Mouse (Mus musculus): Measurements from ENCODE around the gene P4ha1. TPM values are rescaled to one million over a fixed set of nuclear protein-coding genes. Genes with fewer than 3 reads are reported as not detected.

Gene P4ha1
- polyA plus RNA-seq, 1 experiment, result 46.3 TPM

DNA sequence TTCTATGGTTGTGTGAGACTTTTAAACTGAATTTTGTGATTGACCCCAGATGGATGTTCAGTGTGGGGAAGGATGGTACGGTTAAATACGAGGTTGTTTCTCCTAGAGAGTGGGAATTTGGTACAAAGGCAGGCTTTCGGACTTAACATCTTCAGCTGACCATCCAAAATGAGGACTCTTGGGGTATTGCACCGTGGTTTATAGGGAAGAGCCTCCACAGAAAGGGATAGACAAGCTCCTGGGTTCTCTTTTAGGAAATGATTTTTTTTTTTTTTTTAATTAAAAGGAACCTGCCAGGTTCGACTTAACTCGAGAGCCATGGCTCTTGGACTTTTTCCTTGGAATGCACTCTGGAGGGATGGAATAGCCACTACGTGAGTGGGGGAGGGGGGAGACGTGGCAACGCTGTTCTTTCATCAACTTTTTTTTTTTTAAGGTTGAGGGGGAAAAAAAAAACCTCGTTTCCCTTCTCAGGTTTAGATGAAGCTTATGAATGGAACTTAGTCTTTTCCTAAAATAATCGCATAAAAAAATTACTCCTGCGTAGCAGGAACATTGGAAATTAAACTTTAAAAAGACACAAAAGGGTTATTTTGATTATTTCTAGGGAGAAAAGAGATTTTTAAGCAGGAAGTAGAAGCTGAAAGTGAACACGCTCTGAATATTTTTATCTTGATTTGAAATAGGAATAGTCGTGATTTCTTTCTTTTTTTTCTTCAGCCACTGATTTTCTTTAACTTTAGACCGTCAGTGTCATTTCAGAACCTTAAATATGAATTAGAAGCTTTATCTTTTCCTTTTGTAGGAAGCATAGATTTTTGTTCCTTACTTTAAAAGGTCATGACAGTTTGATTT is 1.4 kb downstream of the P4ha1 start:
- no peak overlapping the region for H3K27ac ChIP-seq (ENCODE audit: insufficient read depth, low read length)
- no peaks in the 10 kb centered on the region for H3K27me3 ChIP-seq (ENCODE audit: control insufficient read depth, insufficient read depth, low read length, poor library complexity, severe bottlenecking)
- no peaks in the 10 kb centered on the region for H3K4me1 ChIP-seq (ENCODE audit: control insufficient read depth, insufficient read depth, low read length)
- no peak for TF ChIP-seq EP300 (IDR thresholded peaks at IDR 0.05; ENCODE audit: insufficient read depth, low read depth, low read length)
- no peak for TF ChIP-seq CTCF (IDR thresholded peaks at IDR 0.05; ENCODE audit: low read depth, low read length)
- no peak for TF ChIP-seq POLR2A (IDR thresholded peaks at IDR 0.05; ENCODE audit: insufficient read depth, low read length)
- no peaks in the 10 kb centered on the region for H3K9me3 ChIP-seq (replicated peaks; ENCODE audit: control insufficient read depth, insufficient read depth, low read length, poor library complexity, severe bottlenecking)
- H3K9ac ChIP-seq (ENCODE audit: low read depth, poor library complexity, severe bottlenecking), result peak overlapping the region; percentile 73; the same call in 1 of the 2 replicates
- no peaks in the 10 kb centered on the region for H3K36me3 ChIP-seq (ENCODE audit: control insufficient read depth, insufficient read depth, low read length, poor library complexity, severe bottlenecking)
- peak overlapping the region; percentile 77 for H3K4me3 ChIP-seq (ENCODE audit: low read depth, low read length)

DNA sequence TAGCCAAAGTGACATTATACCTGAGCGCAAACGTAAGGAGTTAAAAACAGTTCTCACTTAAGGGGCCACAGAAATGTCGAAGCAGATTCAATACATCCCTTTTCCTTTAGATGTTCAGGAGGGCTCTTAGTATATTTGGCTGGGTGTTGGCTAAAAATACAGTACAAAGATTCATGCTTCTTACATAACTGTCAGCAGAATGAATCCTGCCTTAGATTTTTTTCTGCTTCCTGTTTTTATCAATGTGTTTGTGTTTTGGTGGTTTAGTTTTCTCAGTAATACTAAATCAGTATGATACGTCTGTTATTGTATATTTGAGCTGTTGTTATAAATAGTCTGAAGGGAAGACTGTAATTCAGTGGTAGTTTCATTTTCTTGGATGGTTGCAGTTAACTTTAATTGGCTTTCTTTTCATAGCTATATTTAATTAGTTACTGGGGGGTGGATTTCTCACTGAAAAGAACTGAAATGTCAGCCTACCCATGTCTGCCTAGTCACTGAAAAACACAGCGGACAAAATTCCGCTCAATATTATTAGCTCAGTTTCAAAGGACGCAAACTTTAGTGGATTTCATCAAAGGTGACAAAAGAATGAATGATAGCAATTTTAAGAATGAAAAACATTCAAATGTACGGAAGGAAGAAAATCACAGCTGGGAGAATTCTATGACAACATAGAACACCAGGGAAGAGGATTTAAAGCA is 3.7 kb downstream of the P4ha1 start:
- H3K36me3 ChIP-seq (ENCODE audit: control insufficient read depth, insufficient read depth, low read length, poor library complexity, severe bottlenecking), result no peaks in the 10 kb centered on the region
- H3K27me3 ChIP-seq (ENCODE audit: control insufficient read depth, insufficient read depth, low read length, poor library complexity, severe bottlenecking), result no peaks in the 10 kb centered on the region
- no peaks in the 10 kb centered on the region for H3K4me1 ChIP-seq (ENCODE audit: control insufficient read depth, insufficient read depth, low read length)
- TF ChIP-seq CTCF (IDR thresholded peaks at IDR 0.05; ENCODE audit: low read depth, low read length) (no peak), POLR2A (IDR thresholded peaks at IDR 0.05; ENCODE audit: insufficient read depth, low read length) (no peak), EP300 (IDR thresholded peaks at IDR 0.05; ENCODE audit: insufficient read depth, low read depth, low read length) (no peak)
- no peak overlapping the region for H3K4me3 ChIP-seq (ENCODE audit: low read depth, low read length)
- no peak overlapping the region for H3K27ac ChIP-seq (ENCODE audit: insufficient read depth, low read length)
- H3K9ac ChIP-seq (ENCODE audit: low read depth, poor library complexity, severe bottlenecking), result no peak overlapping the region
- H3K9me3 ChIP-seq (replicated peaks; ENCODE audit: control insufficient read depth, insufficient read depth, low read length, poor library complexity, severe bottlenecking), result no peaks in the 10 kb centered on the region

DNA sequence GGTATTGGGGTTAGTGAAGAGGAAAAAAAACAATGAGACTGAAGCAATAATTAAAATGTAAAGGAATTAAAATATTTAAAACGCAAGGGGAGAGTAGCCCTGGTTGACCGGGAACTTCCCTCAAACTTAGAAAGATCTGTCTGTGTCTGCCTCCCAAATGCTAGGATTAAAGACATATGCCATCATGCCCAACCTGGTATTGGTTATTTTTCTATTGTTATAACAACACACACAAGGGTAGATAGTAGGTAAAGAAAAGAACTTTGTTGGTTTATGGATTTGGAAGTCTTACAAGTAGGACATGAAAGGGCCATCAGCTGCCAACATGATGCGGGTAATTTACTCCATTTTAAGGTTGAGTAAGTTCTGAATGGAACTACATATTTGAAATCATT is 4.2 kb downstream of the P4ha1 start:
- no peak overlapping the region for H3K4me3 ChIP-seq (ENCODE audit: low read depth, low read length)
- H3K9me3 ChIP-seq (replicated peaks; ENCODE audit: control insufficient read depth, insufficient read depth, low read length, poor library complexity, severe bottlenecking), result no peaks in the 10 kb centered on the region
- TF ChIP-seq POLR2A (IDR thresholded peaks at IDR 0.05; ENCODE audit: insufficient read depth, low read length) (no peak), EP300 (IDR thresholded peaks at IDR 0.05; ENCODE audit: insufficient read depth, low read depth, low read length) (no peak), CTCF (IDR thresholded peaks at IDR 0.05; ENCODE audit: low read depth, low read length) (no peak)
- no peaks in the 10 kb centered on the region for H3K27me3 ChIP-seq (ENCODE audit: control insufficient read depth, insufficient read depth, low read length, poor library complexity, severe bottlenecking)
- no peak overlapping the region for H3K27ac ChIP-seq (ENCODE audit: insufficient read depth, low read length)
- H3K9ac ChIP-seq (ENCODE audit: low read depth, poor library complexity, severe bottlenecking), result no peak overlapping the region
- no peaks in the 10 kb centered on the region for H3K4me1 ChIP-seq (ENCODE audit: control insufficient read depth, insufficient read depth, low read length)
- H3K36me3 ChIP-seq (ENCODE audit: control insufficient read depth, insufficient read depth, low read length, poor library complexity, severe bottlenecking), result no peaks in the 10 kb centered on the region

DNA sequence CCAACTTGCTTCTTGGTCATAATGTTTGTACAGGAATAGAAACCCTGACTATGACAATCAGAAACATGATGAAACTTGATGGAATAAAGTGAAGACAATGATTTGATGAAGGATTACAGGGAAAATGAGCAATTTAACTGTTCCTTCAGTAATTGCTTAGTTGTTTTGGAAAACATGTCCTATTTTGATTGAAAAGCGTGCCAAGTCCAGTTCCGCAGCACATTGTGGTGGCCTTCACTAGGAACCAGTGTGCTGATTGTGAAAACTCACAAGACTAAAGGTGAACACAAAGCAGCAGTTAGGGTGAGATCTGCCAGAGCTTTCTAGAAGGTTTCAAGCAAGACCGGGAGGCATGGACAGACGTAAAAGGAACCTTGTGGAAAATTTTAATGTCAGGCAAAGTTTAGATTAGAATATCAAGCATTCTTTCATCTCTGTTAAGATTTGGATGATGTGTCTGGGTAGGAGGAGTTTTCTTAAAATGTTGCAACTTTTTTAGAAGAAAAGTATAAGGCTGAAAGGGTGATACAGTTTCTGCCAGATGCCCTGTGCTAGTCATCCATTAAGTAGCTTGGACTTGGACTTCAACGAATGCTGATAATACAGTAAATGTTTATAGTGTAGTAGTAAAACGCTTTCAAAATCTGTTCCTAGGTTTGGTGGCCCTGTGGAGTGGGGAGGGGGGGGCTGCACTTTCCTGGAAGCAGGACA is 8.6 kb downstream of the P4ha1 start:
- Histone ChIP-seq H3K4me1 (ENCODE audit: control insufficient read depth, insufficient read depth, low read length) (peaks cover 3% of the 10 kb centered on the region), H3K4me3 (ENCODE audit: low read depth, low read length) (no peak overlapping the region), H3K9ac (ENCODE audit: low read depth, poor library complexity, severe bottlenecking) (no peak overlapping the region), H3K36me3 (ENCODE audit: control insufficient read depth, insufficient read depth, low read length, poor library complexity, severe bottlenecking) (no peaks in the 10 kb centered on the region), H3K9me3 (replicated peaks; ENCODE audit: control insufficient read depth, insufficient read depth, low read length, poor library complexity, severe bottlenecking) (no peaks in the 10 kb centered on the region), H3K27me3 (ENCODE audit: control insufficient read depth, insufficient read depth, low read length, poor library complexity, severe bottlenecking) (no peaks in the 10 kb centered on the region), H3K27ac (ENCODE audit: insufficient read depth, low read length) (no peak overlapping the region)
- TF ChIP-seq CTCF (IDR thresholded peaks at IDR 0.05; ENCODE audit: low read depth, low read length), result no peak
- no peak for TF ChIP-seq EP300 (IDR thresholded peaks at IDR 0.05; ENCODE audit: insufficient read depth, low read depth, low read length)
- TF ChIP-seq POLR2A (IDR thresholded peaks at IDR 0.05; ENCODE audit: insufficient read depth, low read length), result no peak

DNA sequence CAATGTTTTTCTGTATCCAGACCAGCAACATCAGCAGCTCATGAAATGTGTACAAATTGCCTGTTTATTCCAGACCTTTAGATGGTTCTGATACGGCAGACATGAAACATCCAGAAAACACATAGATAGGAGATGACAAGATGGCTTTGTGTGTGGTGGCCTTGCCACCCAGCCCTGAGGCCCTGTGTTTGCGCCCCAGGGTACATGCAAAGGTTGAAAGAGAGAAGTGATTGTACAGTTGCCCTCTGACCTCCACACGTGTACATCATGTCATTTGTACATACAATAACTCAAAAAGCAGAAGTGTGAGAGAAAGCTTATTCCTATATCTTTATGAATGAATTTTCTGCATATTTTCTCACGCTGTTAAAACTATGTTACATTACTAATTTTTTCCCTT is 10.3 kb downstream of the P4ha1 start:
- no peak overlapping the region for H3K9ac ChIP-seq (ENCODE audit: low read depth, poor library complexity, severe bottlenecking)
- H3K4me1 ChIP-seq (ENCODE audit: control insufficient read depth, insufficient read depth, low read length), result peaks cover 3% of the 10 kb centered on the region
- H3K27me3 ChIP-seq (ENCODE audit: control insufficient read depth, insufficient read depth, low read length, poor library complexity, severe bottlenecking), result no peaks in the 10 kb centered on the region
- no peaks in the 10 kb centered on the region for H3K36me3 ChIP-seq (ENCODE audit: control insufficient read depth, insufficient read depth, low read length, poor library complexity, severe bottlenecking)
- no peak overlapping the region for H3K27ac ChIP-seq (ENCODE audit: insufficient read depth, low read length)
- no peaks in the 10 kb centered on the region for H3K9me3 ChIP-seq (replicated peaks; ENCODE audit: control insufficient read depth, insufficient read depth, low read length, poor library complexity, severe bottlenecking)
- TF ChIP-seq CTCF (IDR thresholded peaks at IDR 0.05; ENCODE audit: low read depth, low read length) (no peak), POLR2A (IDR thresholded peaks at IDR 0.05; ENCODE audit: insufficient read depth, low read length) (no peak), EP300 (IDR thresholded peaks at IDR 0.05; ENCODE audit: insufficient read depth, low read depth, low read length) (no peak)
- no peak overlapping the region for H3K4me3 ChIP-seq (ENCODE audit: low read depth, low read length)
